Mouse (Mus musculus) right cerebral cortex, postnatal 10 days (tissue): ENCODE measurements at regions not wholly inside any gene's neighbourhood (a gene's known extent, or its start where the extent isn't known, plus 50 kb on each side); places are given as distances from the start of the nearest gene placed in this dataset.

ENCODE experiments used
- DNase-seq, 2 experiments: peaks; one replicate each; pipeline ENCODE4 v3.0.0; 2021; ENCODE audit warnings: low spot score in 2 of 2

GRCm38 (mm10) chr14:8946851-8947625 is 281.0 kb upstream of the 4930452B06Rik start:
- DNase-seq, result no peak

- peak; percentile 53 to 72 for DNase-seq
Measured at GRCm38 (mm10) chr14:8935121-8935520, 269.1 kb upstream of the 4930452B06Rik start.
